Mouse (Mus musculus) liver, embryonic 14.5 days (tissue): ENCODE data around the gene Filip1l. TPM values are rescaled to one million over a fixed set of nuclear protein-coding genes. Genes with fewer than 3 reads are reported as not detected.

ENCODE experiments used
- ATAC-seq: fragments of 200-750 bp; cut with Nextera tagmentation; 2 replicates; pipeline ENCODE4 v1.8.0; 2017; ENCODE audit warnings: moderate number of reproducible peaks, mild to moderate bottlenecking, moderate library complexity; ENCODE audit not compliant: insufficient read depth
- DNase-seq, 3 experiments: peaks; one replicate each; pipeline ENCODE4 v3.0.0-alpha.2; 2012 to 2013; ENCODE audit warnings: low read depth in 3 of 3, low spot score in 3 of 3
- H3K27ac ChIP-seq: fragments of 300-500 bp; sonication (generic); 2 replicates; pipeline ENCODE4 v1.5.1; 2014; ENCODE audit warnings: moderate library complexity, mild to moderate bottlenecking, control low read depth, inconsistent platforms
- H3K27me3 ChIP-seq: fragments of 300-500 bp; sonication (generic); 2 replicates; pipeline ENCODE4 v1.6.1; 2014; ENCODE audit warnings: mild to moderate bottlenecking, low read length, moderate library complexity; ENCODE audit not compliant: control insufficient read depth, insufficient read depth
- H3K36me3 ChIP-seq: fragments of 300-500 bp; sonication (generic); replicated peaks from 2 replicates; pipeline ENCODE4 v1.6.1; 2014; ENCODE audit warnings: low read depth; ENCODE audit not compliant: control insufficient read depth, insufficient read depth
- H3K4me1 ChIP-seq, 2 experiments: fragments of 200-500 bp in 1 of 2; fragments of 300-500 bp in 1 of 2; sonication (generic) in 1 of 2; replicated peaks; 2 replicates each; pipeline ENCODE4 v1.6.1; 2012 to 2014; ENCODE audit warnings: antibody characterized with exemption in 1 of 2, inconsistent platforms in 1 of 2, low read length in 1 of 2; ENCODE audit not compliant: control insufficient read depth in 2 of 2, insufficient read depth in 2 of 2
- H3K4me2 ChIP-seq: fragments of 300-500 bp; sonication (generic); 2 replicates; pipeline ENCODE4 v1.6.1; 2014; ENCODE audit warnings: low read depth, mild to moderate bottlenecking, control low read depth, moderate library complexity
- H3K4me3 ChIP-seq, 2 experiments: fragments of 200-500 bp in 1 of 2; fragments of 300-500 bp in 1 of 2; sonication (generic) in 1 of 2; 2 replicates each; pipeline ENCODE4 v1.5.1; 2012 to 2014; ENCODE audit warnings: low read depth in 2 of 2, low read length in 2 of 2, mild to moderate bottlenecking in 2 of 2, control low read depth in 1 of 2, inconsistent platforms in 1 of 2, moderate library complexity in 1 of 2; ENCODE audit not compliant: insufficient read depth in 1 of 2
- H3K9ac ChIP-seq: fragments of 300-500 bp; sonication (generic); replicated peaks from 2 replicates; pipeline ENCODE4 v1.6.1; 2014; ENCODE audit warnings: mild to moderate bottlenecking, control low read depth, moderate library complexity
- H3K9me3 ChIP-seq: fragments of 300-500 bp; sonication (generic); 2 replicates; pipeline ENCODE4 v1.6.1; 2016; ENCODE audit warnings: low read length, mixed read lengths; ENCODE audit not compliant: control insufficient read depth
- CTCF ChIP-seq: IDR thresholded peaks from 2 replicates; pipeline ENCODE4 v1.5.1; 2016; ENCODE audit warnings: antibody characterized with exemption, low read depth, control low read depth
- EP300 ChIP-seq: IDR thresholded peaks from 2 replicates; pipeline ENCODE4 v1.6.1; 2016; ENCODE audit warnings: antibody characterized with exemption, low read depth
- WGBS: fragments of 180-500 bp; shearing (Covaris S2); extraction: QIAGEN DNeasy Blood & Tissue Kit; methylation state at CpG from one replicate; pipeline ENCODE4 v1.1.7; 2014; ENCODE audit not compliant: insufficient replicate concordance; 5-methylcytosine and 5-hydroxymethylcytosine counted together
- polyA plus RNA-seq, 2 experiments: library from polyadenylated mRNA; depleted of rRNA in 1 of 2; stranded (reverse) in 1 of 2; unstranded in 1 of 2; fragments of >200 nt; fragmentation: Nextera tagmentation in 1 of 2; extraction: Ambion mirVana in 1 of 2; gene quantifications; 2 replicates each; pipeline versions ENCODE4 v1.2.1 to v1.2.3; 2012 to 2014

Gene Filip1l
- polyA plus RNA-seq, 2 experiments = 2.1 to 3.3 TPM

DNA sequence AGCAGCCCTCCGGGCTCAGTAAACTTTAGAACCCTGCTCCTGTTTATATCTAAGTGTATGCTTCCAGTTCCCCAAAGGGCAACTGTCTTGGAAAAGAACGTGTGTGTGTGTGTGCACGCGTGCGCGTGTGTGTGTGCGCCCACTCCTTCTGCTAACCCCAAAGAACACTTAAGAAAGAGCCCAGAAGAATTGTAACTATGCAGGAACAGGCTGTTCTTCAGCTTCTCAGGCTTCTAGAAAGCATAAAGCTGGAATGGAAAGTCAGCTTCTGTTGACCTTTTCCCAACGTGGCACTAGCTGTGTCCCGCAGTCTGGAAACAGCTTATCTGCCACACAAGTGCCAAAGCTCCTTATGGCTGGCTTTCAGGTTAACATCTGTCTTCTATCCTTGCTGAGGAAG is 37.9 kb upstream of the Filip1l start:
- Histone ChIP-seq H3K4me2 (no peak overlapping the region), H3K27ac (no peak overlapping the region)
- DNase-seq = no peak

DNA sequence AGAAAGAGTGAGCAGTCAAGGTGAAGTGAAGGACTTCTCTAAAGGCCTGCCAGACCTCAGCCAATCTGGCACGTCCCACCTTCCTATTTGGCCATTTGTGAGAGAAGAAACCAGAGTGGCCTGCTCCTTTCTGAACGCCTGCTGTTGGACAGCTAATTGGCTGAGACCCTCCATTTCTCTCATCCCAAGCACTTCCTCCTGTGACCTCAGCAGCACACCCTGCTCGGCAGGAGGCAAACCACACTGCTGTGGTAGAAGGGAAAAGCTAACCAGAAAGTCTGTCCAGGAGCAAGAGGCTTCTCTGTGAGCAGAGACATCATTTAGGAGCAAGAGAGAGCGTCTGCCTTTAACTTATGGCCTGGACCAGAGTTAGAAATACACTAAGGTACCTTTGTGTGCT is 35.8 kb upstream of the Filip1l start:
- TF ChIP-seq CTCF (no peak), EP300 (no peak)
- DNase-seq (no peak), ATAC-seq (no peak)
- Histone ChIP-seq H3K4me2 (no peak overlapping the region), H3K4me3 (no peak overlapping the region), H3K27ac (no peak overlapping the region), H3K9me3 (no peaks in the 10 kb centered on the region), H3K4me1 (no peaks in the 10 kb centered on the region; a peak in 1 of 4 replicates), H3K36me3 (no peaks in the 10 kb centered on the region), H3K9ac (no peak overlapping the region), H3K27me3 (no peaks in the 10 kb centered on the region)
- 43% methylated on average over 4 of the region's 4 CpGs for WGBS

More for the DNA sequence above, 37.9 kb upstream of the Filip1l start:
- ATAC-seq = no peak
- Histone ChIP-seq H3K36me3 (no peaks in the 10 kb centered on the region), H3K27me3 (no peaks in the 10 kb centered on the region), H3K9me3 (no peaks in the 10 kb centered on the region), H3K4me3 (no peak overlapping the region), H3K9ac (no peak overlapping the region), H3K4me1 (no peaks in the 10 kb centered on the region; a peak in 1 of 4 replicates)
- TF ChIP-seq EP300 = no peak
- WGBS = 78% methylated on average over 9 of the region's 9 CpGs

DNA sequence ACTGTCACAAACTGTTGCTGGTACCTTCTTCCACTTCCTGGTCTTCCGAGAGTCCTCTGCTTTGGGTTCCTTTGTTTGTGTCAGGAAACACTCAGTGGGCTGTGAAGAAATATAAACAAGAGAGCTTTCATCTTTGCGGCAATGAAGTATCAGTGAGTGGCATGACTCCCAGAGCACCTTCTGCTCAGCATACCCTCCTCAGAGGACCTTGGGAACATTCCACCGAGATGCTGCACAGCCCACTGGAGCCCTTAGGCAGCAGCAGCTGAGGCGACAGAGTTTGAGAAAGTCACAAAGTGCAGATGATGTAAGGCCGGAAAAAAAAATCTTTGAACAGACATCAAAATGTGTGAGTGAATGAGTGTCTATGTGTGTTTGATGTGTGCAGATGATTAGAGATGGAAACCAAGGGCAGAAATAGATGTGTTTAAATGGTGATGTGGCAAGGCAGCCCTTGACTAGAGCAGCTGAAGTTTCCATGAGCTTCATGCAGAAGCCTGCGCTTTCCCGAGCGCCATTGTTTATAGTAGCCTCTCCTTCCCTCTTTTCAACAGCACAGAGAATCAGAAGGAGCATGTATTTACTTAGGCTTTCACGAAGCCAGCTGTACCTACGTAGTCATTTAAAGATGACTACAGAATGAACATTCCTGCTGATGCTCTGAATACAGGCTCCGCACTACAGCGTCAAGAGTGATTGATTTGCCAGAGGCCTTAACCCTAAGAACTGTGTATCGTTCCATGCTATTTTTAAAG is 34.8 kb upstream of the Filip1l start:
- 70% methylated on average over 13 of the region's 13 CpGs for WGBS
- Histone ChIP-seq H3K9me3 (no peaks in the 10 kb centered on the region), H3K9ac (no peak overlapping the region), H3K36me3 (no peaks in the 10 kb centered on the region), H3K27me3 (no peaks in the 10 kb centered on the region), H3K4me1 (no peaks in the 10 kb centered on the region; a peak in 1 of 4 replicates), H3K4me2 (no peak overlapping the region), H3K4me3 (no peak overlapping the region), H3K27ac (no peak overlapping the region)
- no peak for TF ChIP-seq EP300
- no peak for TF ChIP-seq CTCF
- no peak for ATAC-seq
- no peak for DNase-seq

DNA sequence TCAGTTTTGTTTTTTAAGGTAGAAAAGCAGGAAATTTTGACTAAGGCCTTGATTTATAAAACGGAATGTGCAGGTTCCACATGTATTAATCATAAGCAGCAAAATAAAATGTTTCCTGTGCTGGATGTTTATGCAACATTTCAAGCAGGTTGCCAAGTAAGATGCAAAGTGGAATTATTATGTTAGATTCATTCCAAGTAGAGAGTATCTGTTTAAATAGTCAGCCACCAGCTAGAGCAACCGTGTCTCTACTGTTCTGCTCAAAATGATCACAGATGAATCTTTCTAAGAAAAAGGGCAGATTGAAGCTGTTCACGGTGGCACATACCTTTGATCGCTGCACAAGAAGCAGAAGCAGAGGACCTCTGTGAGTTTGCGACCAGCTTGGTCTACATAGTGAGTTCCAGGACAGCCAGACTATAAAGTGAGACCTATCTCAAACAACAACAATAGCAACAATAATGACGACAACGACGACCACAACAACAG is 34.2 kb upstream of the Filip1l start:
- DNase-seq (no peak), ATAC-seq (no peak)
- Histone ChIP-seq H3K4me3 (no peak overlapping the region), H3K4me2 (no peak overlapping the region), H3K36me3 (no peaks in the 10 kb centered on the region), H3K4me1 (no peaks in the 10 kb centered on the region; a peak in 1 of 4 replicates), H3K9me3 (no peaks in the 10 kb centered on the region), H3K27me3 (no peaks in the 10 kb centered on the region), H3K27ac (no peak overlapping the region), H3K9ac (no peak overlapping the region)
- WGBS = 73% methylated on average over 8 of the region's 8 CpGs
- no peak for TF ChIP-seq CTCF
- TF ChIP-seq EP300 = no peak

DNA sequence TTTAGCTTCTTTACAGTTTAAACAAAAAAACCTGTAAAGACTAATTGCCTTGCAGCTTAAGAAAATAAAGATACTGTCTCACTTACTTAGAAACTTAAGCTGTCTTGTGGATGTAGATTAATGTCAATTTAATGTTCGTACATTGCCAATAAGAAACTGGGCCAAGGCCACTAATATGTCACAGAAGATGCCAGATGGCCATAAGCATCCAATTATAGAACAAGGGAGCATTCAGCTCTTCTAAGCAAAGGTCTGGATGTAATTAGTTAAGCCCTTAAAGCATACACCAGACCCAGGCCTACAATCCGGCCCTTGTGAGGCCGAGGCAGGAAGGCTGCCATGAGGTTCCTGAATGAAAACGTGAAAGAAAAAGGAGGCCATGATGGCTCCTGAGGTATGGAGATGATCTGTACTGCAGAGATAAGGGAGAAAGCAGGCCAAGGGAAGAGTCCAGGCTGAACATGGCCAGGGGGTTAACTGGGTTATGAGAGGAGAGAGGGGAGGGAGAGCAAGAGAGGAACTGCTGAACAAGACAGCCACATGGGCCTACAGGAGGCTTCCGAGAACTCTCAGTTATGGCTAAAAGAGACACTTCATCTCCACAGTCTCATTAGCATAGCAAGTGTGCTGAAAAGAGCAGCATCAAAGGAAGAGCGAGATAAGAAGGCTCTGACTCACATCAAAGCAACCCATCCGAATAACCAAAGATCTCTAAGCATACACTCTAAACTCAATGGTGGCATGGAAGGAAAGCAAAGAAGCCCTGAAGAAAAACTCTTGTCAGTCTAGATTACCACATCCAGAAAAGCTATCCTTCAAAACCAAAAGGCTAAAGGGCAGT is 33.4 kb upstream of the Filip1l start:
- Histone ChIP-seq H3K27me3 (no peaks in the 10 kb centered on the region), H3K9me3 (no peaks in the 10 kb centered on the region), H3K4me2 (no peak overlapping the region), H3K36me3 (no peaks in the 10 kb centered on the region), H3K9ac (no peak overlapping the region), H3K27ac (no peak overlapping the region), H3K4me3 (no peak overlapping the region), H3K4me1 (no peaks in the 10 kb centered on the region; a peak in 1 of 4 replicates)
- ATAC-seq (no peak), DNase-seq (no peak)
- no peak for TF ChIP-seq EP300
- no peak for TF ChIP-seq CTCF
- 59% methylated on average over 7 of the region's 7 CpGs for WGBS
